ENCODE assay signal across 11 mouse cellular contexts in genomic region chr8:105232321-105232693, GRCm38 (mm10). TPM values are rescaled to one million over a fixed set of nuclear protein-coding genes. Genes with fewer than 3 reads are reported as not detected.
"Had no signal": no experiment of that assay in that cellular context is flagged by ENCODE, and none has a peak within 500 bp of the region (broad histone marks: within the 10 kb centered on the region; RNA-seq: fewer than 3 reads in every experiment).

No protein-coding gene starts in this region.

RNA-seq across cellular contexts. Expression of gene B3gnt9, which starts 22.6 kb away (rescaled TPM):
- total RNA-seq: monocyte, adult 5-6 weeks had no signal

RNA-seq across cellular contexts. Expression of gene Fbxl8, which starts 32.1 kb away (rescaled TPM):
- total RNA-seq: monocyte, adult 5-6 weeks had no signal

RNA-seq across cellular contexts. Expression of gene Hsf4, which starts 37.3 kb away (rescaled TPM):
- total RNA-seq: megakaryocyte progenitor cell, adult 5-6 weeks; megakaryocyte-erythroid progenitor cell, adult 5-6 weeks; monocyte, adult 5-6 weeks had no signal
- polyA plus RNA-seq: limb, embryonic 10.5 days; limb, embryonic 11.5 days; liver, embryonic 11.5 days; liver, embryonic 12.5 days; liver, embryonic 15.5 days; liver, postnatal 0 days; midbrain, embryonic 11.5 days; neural tube, embryonic 11.5 days had no signal
